In genomic region chr1:169699184-169699583, GRCm38 (mm10) we compare ENCODE assay signal across 22 mouse cellular contexts. TPM values are rescaled to one million over a fixed set of nuclear protein-coding genes. Genes with fewer than 3 reads are reported as not detected.
A peak's percentile ranks its signal among the peaks of the same experiment; 100 is the strongest.
DNase-seq lines count a peak whose midpoint lies in the region; TF ChIP-seq lines count a peak whose summit lies in the region.
"Had no signal": no experiment of that assay in that cellular context is flagged by ENCODE, and none has a peak within 500 bp of the region (broad histone marks: within the 10 kb centered on the region; RNA-seq: fewer than 3 reads in every experiment).

No protein-coding gene starts in this region.

- peaks cover 27% of the 10 kb centered on the region for H3K4me1 ChIP-seq in embryonic fibroblast, embryonic 13.5 days (ENCODE audit: control insufficient read depth, insufficient read depth, low read length)
- H3K4me1 ChIP-seq: embryonic facial prominence, embryonic 12.5 days; embryonic facial prominence, embryonic 15.5 days; forebrain, embryonic 10.5 days; forebrain, embryonic 13.5 days; hindbrain, embryonic 12.5 days; hindbrain, embryonic 15.5 days had no signal

- H3K4me3 ChIP-seq in embryonic fibroblast, embryonic 13.5 days (ENCODE audit: insufficient read depth, low read length): no peak overlapping the region
- H3K4me3 ChIP-seq: embryonic facial prominence, embryonic 12.5 days; embryonic facial prominence, embryonic 15.5 days; erythroblast, embryonic 14.5 days; forebrain, embryonic 10.5 days; forebrain, embryonic 13.5 days; gastrocnemius, adult 2 months; hindbrain, embryonic 12.5 days; hindbrain, embryonic 15.5 days had no signal

- peak overlapping the region; percentile 97 for H3K27ac ChIP-seq in embryonic fibroblast, embryonic 13.5 days (ENCODE audit: insufficient read depth, low read length)
- H3K27ac ChIP-seq: embryonic facial prominence, embryonic 12.5 days; embryonic facial prominence, embryonic 15.5 days; forebrain, embryonic 10.5 days; forebrain, embryonic 13.5 days; gastrocnemius, adult 2 months; hindbrain, embryonic 12.5 days; hindbrain, embryonic 15.5 days had no signal

- no peak for TF ChIP-seq POLR2A in embryonic fibroblast, embryonic 13.5 days (IDR thresholded peaks at IDR 0.05; ENCODE audit: low read depth, low read length)

- no peak for TF ChIP-seq CTCF in embryonic fibroblast, embryonic 13.5 days (IDR thresholded peaks at IDR 0.05; ENCODE audit: borderline replicate concordance, insufficient read depth, low read length)

- DNase-seq in 3T3-L1 (ENCODE audit: low read depth, low spot score) (peak; percentile 92), NIH3T3 (ENCODE audit: low read depth) (peak; percentile 82)
- no peak for DNase-seq in kidney, postnatal 10 days
- DNase-seq in kidney, postnatal 4 days: no peak
- DNase-seq in embryo, embryonic 10.5 days (ENCODE audit: low spot score): no peak
- DNase-seq in adrenal gland, postnatal 10 days: no peak
- DNase-seq: adrenal gland, postnatal 14 days; cerebellum, adult 11-12 months; cerebellum, adult 8-10 months; gastrocnemius, adult 2 months; gastrocnemius, postnatal 14 days had no signal

RNA-seq across cellular contexts. Expression of gene Rgs5, which starts 43.9 kb away (rescaled TPM):
- 1.9 and 2.6 TPM in 2 replicates for polyA plus RNA-seq in embryonic fibroblast, embryonic 13.5 days (2011; ENCODE audit: insufficient read length, low read depth, missing spikeins)
- total RNA-seq in adrenal gland, postnatal 10 days (2021): 100 to 1,000 TPM; 137 to 139 TPM
- total RNA-seq: CH12.LX; hematopoietic stem cell, adult 5-6 weeks had no signal
- polyA plus RNA-seq: erythroblast, embryonic 14.5 days; G1E had no signal

RNA-seq across cellular contexts. Expression of gene Rgs4, which starts 48.3 kb away (rescaled TPM):
- polyA plus RNA-seq in embryonic fibroblast, embryonic 13.5 days (2011; ENCODE audit: insufficient read length, low read depth, missing spikeins): 12.9 and 18.2 TPM in 2 replicates
- total RNA-seq in adrenal gland, postnatal 10 days (2021): 10 to 100 TPM; 32.8 to 38.5 TPM
- total RNA-seq: CH12.LX; G1E; hematopoietic stem cell, adult 5-6 weeks had no signal
- polyA plus RNA-seq: erythroblast, embryonic 14.5 days; G1E had no signal

Comparison
In these comparisons a context has a peak if more than half of its experiments do, and no peak if none do; other contexts are left out.
1. DNase-seq: peak in 3T3-L1 (single experiment) and NIH3T3 (single experiment); none in kidney, postnatal 10 days (single experiment), kidney, postnatal 4 days (0 of 2), embryo, embryonic 10.5 days (single experiment) and adrenal gland, postnatal 10 days (single experiment).